Mouse (Mus musculus) intestine, embryonic 15.5 days (tissue): ENCODE results near the gene Olfr1. TPM values are rescaled to one million over a fixed set of nuclear protein-coding genes. Genes with fewer than 3 reads are reported as not detected.

ENCODE experiments used
- ATAC-seq: fragments of 200-750 bp; cut with Nextera tagmentation; 2 replicates; pipeline ENCODE4 v1.8.0; 2017; ENCODE audit warnings: moderate TSS enrichment, moderate library complexity
- H3K27ac ChIP-seq: fragments of 300-500 bp; sonication (generic); 2 replicates; pipeline ENCODE4 v1.5.1; 2015; ENCODE audit warnings: mild to moderate bottlenecking, inconsistent platforms
- H3K27me3 ChIP-seq: fragments of 300-500 bp; sonication (generic); replicated peaks from 2 replicates; pipeline ENCODE4 v1.6.1; 2015; ENCODE audit warnings: inconsistent platforms
- H3K36me3 ChIP-seq: fragments of 300-500 bp; sonication (generic); 2 replicates; pipeline ENCODE4 v1.6.1; 2015; ENCODE audit warnings: inconsistent platforms
- H3K4me1 ChIP-seq: fragments of 300-500 bp; sonication (generic); replicated peaks from 2 replicates; pipeline ENCODE4 v1.6.1; 2015; ENCODE audit warnings: inconsistent platforms
- H3K4me2 ChIP-seq: fragments of 300-500 bp; sonication (generic); replicated peaks from 2 replicates; pipeline ENCODE4 v1.6.1; 2015; ENCODE audit warnings: mild to moderate bottlenecking, inconsistent platforms
- H3K4me3 ChIP-seq: fragments of 300-500 bp; sonication (generic); replicated peaks from 2 replicates; pipeline ENCODE4 v1.5.1; 2015; ENCODE audit warnings: inconsistent platforms
- H3K9ac ChIP-seq: fragments of 300-500 bp; sonication (generic); 2 replicates; pipeline ENCODE4 v1.6.1; 2015; ENCODE audit warnings: inconsistent platforms
- H3K9me3 ChIP-seq: fragments of 300-500 bp; sonication (generic); 2 replicates; pipeline ENCODE4 v1.6.1; 2016; ENCODE audit warnings: inconsistent platforms
- WGBS: fragments of 180-500 bp; shearing (Covaris S2); methylation state at CpG from one replicate; pipeline ENCODE4 v1.1.7; 2015; 5-methylcytosine and 5-hydroxymethylcytosine counted together
- polyA plus RNA-seq: library from polyadenylated mRNA; unstranded; fragments of >200 nt; fragmentation: Nextera tagmentation; extraction: Ambion mirVana; gene quantifications from 2 replicates; pipeline ENCODE4 v1.2.1, GENCODE M21; 2015

The Olfr1 gene
- polyA plus RNA-seq = not detected in 2 replicates

DNA sequence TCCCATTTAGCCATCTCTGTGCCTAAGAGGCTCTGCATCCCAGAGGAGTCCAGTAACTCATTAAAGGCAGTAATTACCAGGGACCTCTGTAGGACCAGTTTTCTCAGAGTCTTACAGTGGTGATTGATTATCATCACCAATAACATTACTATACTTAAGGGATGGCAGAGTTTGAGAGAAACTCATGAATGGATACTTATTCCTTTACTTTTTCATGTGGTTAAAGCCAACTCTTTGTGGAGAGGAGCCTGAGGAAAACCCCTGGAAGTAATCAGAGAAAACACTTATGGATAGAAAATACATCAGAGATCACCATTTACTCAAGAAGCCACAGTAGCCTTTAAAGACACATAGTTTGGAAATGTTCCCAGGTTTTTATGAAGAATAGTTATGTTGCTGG lies at the start of gene Olfr1:
Gene Olfr1, minus strand, starts transcription at position 101 of the 400 bp plus-strand sequence.
- no peak within 1 kb of the TSS for H3K4me3 ChIP-seq
- H3K36me3 ChIP-seq = no peaks in the 10 kb centered on the region
- no peak for ATAC-seq
- H3K4me2 ChIP-seq = no peak within 1 kb of the TSS
- H3K9ac ChIP-seq = no peak within 1 kb of the TSS
- H3K27me3 ChIP-seq = no peaks in the 10 kb centered on the region
- no peak within 1 kb of the TSS for H3K27ac ChIP-seq
- H3K4me1 ChIP-seq = no peaks in the 10 kb centered on the region
- no peaks in the 10 kb centered on the region for H3K9me3 ChIP-seq

DNA sequence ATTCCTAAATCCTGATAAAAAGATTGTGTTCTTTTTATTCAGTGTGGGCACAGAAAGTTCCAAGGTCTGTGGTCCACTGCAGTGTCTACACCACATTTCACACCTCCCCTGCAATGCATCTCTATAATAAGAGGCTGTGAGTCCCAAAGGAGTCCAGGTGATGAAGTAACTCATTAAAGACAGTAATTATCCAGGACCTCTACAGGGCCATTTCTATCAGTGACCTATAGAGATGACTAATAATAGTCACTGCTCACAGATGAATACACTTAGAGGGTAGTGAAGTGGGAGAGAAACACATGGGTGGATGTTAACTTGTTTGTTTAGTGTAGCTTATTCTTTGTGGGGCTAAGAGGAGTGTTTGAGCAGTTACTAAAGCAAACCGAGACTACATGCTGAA lies 29.0 kb upstream of the Olfr1 start, which contains the start of gene Olfr378:
Gene Olfr378, minus strand, starts transcription at position 101 of the 400 bp plus-strand sequence.
- ATAC-seq = no peak
- Histone ChIP-seq H3K27ac (no peak within 1 kb of the TSS), H3K9ac (no peak within 1 kb of the TSS), H3K27me3 (no peaks in the 10 kb centered on the region), H3K4me2 (no peak within 1 kb of the TSS), H3K4me3 (no peak within 1 kb of the TSS), H3K9me3 (no peaks in the 10 kb centered on the region), H3K36me3 (no peaks in the 10 kb centered on the region), H3K4me1 (no peaks in the 10 kb centered on the region)
- WGBS = 92% methylated on average over 1 of the region's 1 CpGs

DNA sequence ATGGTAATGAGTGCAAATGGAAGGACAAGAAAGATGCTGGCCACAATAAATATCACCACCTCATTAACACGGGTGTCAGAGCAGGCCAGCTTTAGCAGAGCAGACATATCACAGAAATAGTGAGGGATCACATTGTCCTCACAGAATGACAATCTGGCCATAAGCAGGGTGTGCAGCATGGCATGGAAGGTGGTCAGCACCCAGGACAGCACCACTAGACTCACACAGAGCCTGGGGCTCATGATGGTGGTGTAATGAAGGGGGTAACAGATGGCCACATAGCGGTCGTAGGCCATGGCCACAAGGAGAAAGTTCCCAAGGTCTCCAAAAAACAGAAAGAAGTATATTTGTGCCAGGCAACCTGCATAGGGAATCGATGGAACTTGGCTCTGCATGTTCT lies 4.0 kb downstream of the Olfr1 start:
- H3K4me3 ChIP-seq = no peak overlapping the region
- ATAC-seq = no peak
- H3K4me2 ChIP-seq = no peak overlapping the region
- no peaks in the 10 kb centered on the region for H3K27me3 ChIP-seq
- no peaks in the 10 kb centered on the region for H3K36me3 ChIP-seq
- 72% methylated on average over 4 of the region's 4 CpGs for WGBS
- H3K27ac ChIP-seq = no peak overlapping the region
- no peaks in the 10 kb centered on the region for H3K4me1 ChIP-seq
- H3K9ac ChIP-seq = no peak overlapping the region
- H3K9me3 ChIP-seq = no peaks in the 10 kb centered on the region

- H3K36me3 ChIP-seq = no peaks in the 10 kb centered on the region
These were observed 28.5 kb downstream of the Olfr1 start, which contains the start of gene Olfr376 for GRCm38 (mm10) chr11:73370946-73371345. Gene Olfr376, plus strand, starts transcription at chr11:73371246.

DNA sequence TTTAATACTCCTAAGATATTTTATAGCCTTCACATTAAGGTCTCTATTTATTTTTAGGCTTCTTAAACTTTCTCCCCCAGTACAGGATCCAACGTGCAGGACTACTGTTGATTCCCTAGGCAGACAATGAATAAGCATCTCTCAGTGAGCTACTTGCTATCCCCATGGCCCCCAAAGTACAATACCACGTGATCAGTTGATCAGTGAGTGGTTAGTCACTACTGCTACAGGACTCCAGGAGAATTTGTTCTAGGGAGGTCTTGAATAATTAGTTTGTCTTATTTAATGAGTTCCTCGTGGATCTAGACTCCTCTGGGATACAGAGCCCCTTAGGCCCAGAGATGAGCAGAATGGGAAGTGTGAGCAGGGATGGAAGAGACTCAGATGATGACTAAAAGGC lies 48.9 kb downstream of the Olfr1 start, which contains the start of gene Olfr20:
Gene Olfr20, plus strand, starts transcription at position 301 of the 400 bp plus-strand sequence.
- Histone ChIP-seq H3K27me3 (no peaks in the 10 kb centered on the region), H3K4me1 (no peaks in the 10 kb centered on the region), H3K27ac (no peak within 1 kb of the TSS), H3K36me3 (no peaks in the 10 kb centered on the region), H3K9ac (no peak within 1 kb of the TSS), H3K4me2 (no peak within 1 kb of the TSS), H3K4me3 (no peak within 1 kb of the TSS), H3K9me3 (no peaks in the 10 kb centered on the region)
- 45% methylated on average over 3 of the region's 3 CpGs for WGBS
- ATAC-seq = no peak

More at GRCm38 (mm10) chr11:73370946-73371345, 28.5 kb downstream of the Olfr1 start, which contains the start of gene Olfr376:
- Histone ChIP-seq H3K9ac (no peak within 1 kb of the TSS), H3K4me1 (no peaks in the 10 kb centered on the region), H3K27ac (no peak within 1 kb of the TSS), H3K4me2 (no peak within 1 kb of the TSS), H3K4me3 (no peak within 1 kb of the TSS), H3K27me3 (no peaks in the 10 kb centered on the region), H3K9me3 (no peaks in the 10 kb centered on the region)
- no peak for ATAC-seq
- WGBS = 89% methylated on average over 2 of the region's 2 CpGs

Other genes with a start within 250 kb of the Olfr1 start
- gene P2rx5, start 239.2 kb downstream of the Olfr1 start, polyA plus RNA-seq = 0.09 TPM in 1 of 2 replicates, not detected in the other
- 118 and 126 TPM in 2 replicates for gene Emc6, start 222.6 kb downstream of the Olfr1 start, polyA plus RNA-seq
- gene Tax1bp3, start 222.5 kb downstream of the Olfr1 start, polyA plus RNA-seq = 208 and 212 TPM in 2 replicates
- gene Ctns, start 200.6 kb downstream of the Olfr1 start, polyA plus RNA-seq = 23.8 and 25.1 TPM in 2 replicates
- 6.2 and 8.1 TPM in 2 replicates for gene Shpk, start 200.2 kb downstream of the Olfr1 start, polyA plus RNA-seq
- gene Trpv1, start 165.3 kb downstream of the Olfr1 start, polyA plus RNA-seq = 0.10 TPM in 2 replicates
- 0.04 and 0.10 TPM in 2 replicates for gene Trpv3, start 132.2 kb downstream of the Olfr1 start, polyA plus RNA-seq
- gene Aspa, start 70.0 kb downstream of the Olfr1 start, polyA plus RNA-seq = 0.94 and 1.3 TPM in 2 replicates
- not detected in 2 replicates for gene Gm49340, start 69.9 kb downstream of the Olfr1 start, polyA plus RNA-seq
- gene Spata22, start 69.9 kb downstream of the Olfr1 start, polyA plus RNA-seq = 0.18 and 0.47 TPM in 2 replicates
- not detected in 2 replicates for gene Olfr20, start 48.8 kb downstream of the Olfr1 start, polyA plus RNA-seq
- gene Olfr376, start 28.4 kb downstream of the Olfr1 start, polyA plus RNA-seq = not detected in 2 replicates
- not detected in 2 replicates for gene Olfr378, start 28.9 kb upstream of the Olfr1 start, polyA plus RNA-seq
- gene Olfr380, start 57.9 kb upstream of the Olfr1 start, polyA plus RNA-seq = not detected in 2 replicates
- not detected in 2 replicates for gene Olfr381, start 92.0 kb upstream of the Olfr1 start, polyA plus RNA-seq
- gene Olfr382, start 117.6 kb upstream of the Olfr1 start, polyA plus RNA-seq = not detected in 2 replicates
- not detected in 2 replicates for gene Olfr385, start 193.4 kb upstream of the Olfr1 start, polyA plus RNA-seq
- gene Olfr384, start 199.0 kb upstream of the Olfr1 start, polyA plus RNA-seq = not detected in 2 replicates